Mouse (Mus musculus) small intestine, adult 2 months (tissue): ENCODE measurements around the gene Pex10. TPM values are rescaled to one million over a fixed set of nuclear protein-coding genes. Genes with fewer than 3 reads are reported as not detected.

Source experiments
- H3K27ac ChIP-seq: fragments of 200-500 bp; 2 replicates; pipeline ENCODE4 v1.5.1; 2012; ENCODE audit warnings: low read depth, low read length, control low read depth, inconsistent platforms; ENCODE audit not compliant: insufficient read depth
- H3K27me3 ChIP-seq: fragments of 200-500 bp; 2 replicates; pipeline ENCODE4 v1.6.1; 2012; ENCODE audit warnings: mild to moderate bottlenecking, moderate library complexity, low read length, inconsistent platforms; ENCODE audit not compliant: control insufficient read depth, insufficient read depth
- H3K36me3 ChIP-seq: fragments of 200-500 bp; 2 replicates; pipeline ENCODE4 v1.6.1; 2012; ENCODE audit warnings: mild to moderate bottlenecking, low read length, control low read depth, inconsistent platforms; ENCODE audit not compliant: control insufficient read depth, insufficient read depth
- H3K4me1 ChIP-seq: fragments of 200-500 bp; 2 replicates; pipeline ENCODE4 v1.6.1; 2012; ENCODE audit warnings: low read length, inconsistent platforms, mixed read lengths; ENCODE audit not compliant: control insufficient read depth, insufficient read depth, insufficient read length
- H3K4me3 ChIP-seq: fragments of 200-500 bp; 2 replicates; pipeline ENCODE4 v1.5.1; 2012; ENCODE audit warnings: low read depth, mild to moderate bottlenecking, control low read depth, inconsistent platforms, low read length, moderate library complexity
- CTCF ChIP-seq: fragments of 200-500 bp; IDR thresholded peaks from 2 replicates; pipeline ENCODE4 v1.5.1; 2012; ENCODE audit warnings: low read depth, mild to moderate bottlenecking, control low read depth, inconsistent platforms, low read length, moderate library complexity, mixed read lengths; ENCODE audit not compliant: insufficient replicate concordance, insufficient read length; ENCODE audit errors: extremely low read depth
- POLR2A ChIP-seq: fragments of 200-500 bp; IDR thresholded peaks from 2 replicates; pipeline ENCODE4 v1.6.1; 2012; ENCODE audit warnings: low read depth, mild to moderate bottlenecking, control low read depth, inconsistent platforms, low read length, moderate library complexity
- WGBS: fragments of 180-500 bp; shearing (Covaris S2); methylation state at CpG from one replicate; pipeline ENCODE4 v1.1.7; 2018; 5-methylcytosine and 5-hydroxymethylcytosine counted together
- polyA plus RNA-seq: library from polyadenylated mRNA; depleted of rRNA; stranded (reverse); fragments of >200 nt; gene quantifications from 2 replicates; pipeline ENCODE4 v1.2.3, GENCODE M21; 2012; rRNA removed

Pex10 gene
- 7.8 and 15.2 TPM in 2 replicates for polyA plus RNA-seq

DNA sequence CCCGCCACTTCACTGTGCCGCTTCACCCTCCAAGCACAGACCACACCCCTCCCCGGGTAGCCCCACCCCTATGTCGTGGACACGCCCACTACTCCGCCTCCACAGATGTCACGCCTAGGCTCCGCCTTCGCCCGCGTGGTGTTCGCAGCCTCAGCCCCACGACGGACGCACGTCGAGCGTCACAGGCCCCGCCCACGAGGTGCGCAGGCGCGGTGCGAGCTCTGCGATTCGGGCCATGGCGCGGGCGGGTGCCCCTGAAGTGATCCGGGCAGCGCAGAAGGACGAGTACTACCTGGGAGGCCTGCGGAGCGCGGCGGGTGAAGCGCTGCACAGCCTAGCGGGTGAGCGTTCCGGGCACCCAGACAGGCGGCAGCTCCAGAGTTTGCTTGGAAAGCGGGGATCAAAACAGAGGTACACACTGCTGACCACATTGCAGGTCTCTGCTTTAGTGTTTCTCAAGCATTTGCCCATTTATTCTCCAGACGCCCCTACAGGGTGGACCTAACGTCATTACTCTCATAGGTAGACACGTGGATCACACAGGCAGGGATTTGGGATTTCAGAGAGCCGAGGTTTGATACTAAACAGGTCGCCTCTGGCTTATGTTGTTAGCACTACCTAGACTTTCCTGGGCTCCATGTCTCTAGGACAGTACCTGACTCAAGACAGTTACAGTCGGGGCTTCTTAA, at the start of gene Pex10:
Gene Pex10 (plus strand): TSS at position 183 of the 689 bp plus-strand sequence.
- H3K4me3 ChIP-seq, result peak within 1 kb of the TSS; percentile 78
- H3K27me3 ChIP-seq, result no peaks in the 10 kb centered on the region
- H3K4me1 ChIP-seq, result peaks cover 9% of the 10 kb centered on the region
- H3K36me3 ChIP-seq, result peaks cover 22% of the 10 kb centered on the region
- peak within 1 kb of the TSS; percentile 62 for H3K27ac ChIP-seq
- WGBS, result under 1% methylated on average over 48 of the region's 48 CpGs
- TF ChIP-seq CTCF, result no peak
- peak; percentile 84 for TF ChIP-seq POLR2A

DNA sequence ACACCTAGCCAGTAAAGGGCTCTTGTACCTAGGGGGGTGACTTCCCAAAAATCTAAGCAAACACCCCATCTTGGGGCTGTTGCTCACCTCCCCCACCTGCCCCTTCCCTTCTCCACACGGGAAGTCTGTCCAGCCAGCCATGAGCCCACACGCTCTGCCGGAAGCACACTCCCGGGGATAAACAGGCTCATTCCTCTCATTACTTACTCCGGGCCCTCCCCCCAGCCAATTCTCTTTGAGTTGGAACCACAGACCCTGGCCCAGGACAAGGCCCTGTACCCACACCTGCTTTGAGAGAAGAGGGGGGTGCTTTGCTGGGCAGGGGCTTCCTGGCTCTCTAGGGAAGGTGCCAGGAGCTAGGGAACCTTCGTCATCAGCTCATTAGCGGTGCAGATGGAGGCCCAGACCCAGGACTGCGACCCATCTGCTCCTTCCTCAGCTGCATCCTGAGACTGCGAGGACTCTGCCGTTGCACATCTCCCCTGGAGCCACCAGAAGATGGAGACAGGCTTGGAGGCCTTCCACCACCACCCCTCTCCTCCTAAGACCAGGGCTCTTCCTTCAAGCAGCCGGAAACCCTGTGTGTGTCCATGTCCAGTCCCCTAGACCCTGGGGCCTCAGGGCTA, 49.5 kb upstream of the Pex10 start:
- Histone ChIP-seq H3K36me3 (no peaks in the 10 kb centered on the region), H3K27me3 (no peaks in the 10 kb centered on the region), H3K4me1 (peaks cover 5% of the 10 kb centered on the region), H3K27ac (no peak overlapping the region), H3K4me3 (no peak overlapping the region)
- TF ChIP-seq CTCF (no peak), POLR2A (no peak)
- 85% methylated on average over 11 of the region's 11 CpGs for WGBS

DNA sequence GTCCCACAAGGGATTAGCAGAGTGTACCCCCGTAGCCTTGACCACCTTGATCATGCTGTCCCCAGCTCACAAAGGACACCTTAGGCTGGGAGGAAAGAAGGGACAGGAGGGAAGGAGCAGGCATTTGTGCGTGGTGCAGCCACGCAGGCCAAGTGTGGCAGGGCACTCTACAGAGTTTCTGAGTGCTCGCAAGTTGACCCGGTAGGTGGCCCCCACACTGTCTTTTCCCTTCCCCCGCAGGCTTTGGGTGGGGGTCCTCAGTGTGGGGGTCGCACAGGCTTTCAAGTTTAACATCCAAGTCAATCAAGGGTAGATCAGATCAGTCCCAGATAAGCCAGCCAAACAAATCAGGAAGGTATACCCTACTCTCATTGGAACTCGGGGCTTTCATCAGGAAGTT, 48.8 kb upstream of the Pex10 start:
- Histone ChIP-seq H3K27me3 (no peaks in the 10 kb centered on the region), H3K27ac (no peak overlapping the region), H3K4me3 (no peak overlapping the region), H3K36me3 (no peaks in the 10 kb centered on the region), H3K4me1 (peaks cover 5% of the 10 kb centered on the region)
- no peak for TF ChIP-seq CTCF
- no peak for TF ChIP-seq POLR2A
- WGBS, result 84% methylated on average over 8 of the region's 8 CpGs

DNA sequence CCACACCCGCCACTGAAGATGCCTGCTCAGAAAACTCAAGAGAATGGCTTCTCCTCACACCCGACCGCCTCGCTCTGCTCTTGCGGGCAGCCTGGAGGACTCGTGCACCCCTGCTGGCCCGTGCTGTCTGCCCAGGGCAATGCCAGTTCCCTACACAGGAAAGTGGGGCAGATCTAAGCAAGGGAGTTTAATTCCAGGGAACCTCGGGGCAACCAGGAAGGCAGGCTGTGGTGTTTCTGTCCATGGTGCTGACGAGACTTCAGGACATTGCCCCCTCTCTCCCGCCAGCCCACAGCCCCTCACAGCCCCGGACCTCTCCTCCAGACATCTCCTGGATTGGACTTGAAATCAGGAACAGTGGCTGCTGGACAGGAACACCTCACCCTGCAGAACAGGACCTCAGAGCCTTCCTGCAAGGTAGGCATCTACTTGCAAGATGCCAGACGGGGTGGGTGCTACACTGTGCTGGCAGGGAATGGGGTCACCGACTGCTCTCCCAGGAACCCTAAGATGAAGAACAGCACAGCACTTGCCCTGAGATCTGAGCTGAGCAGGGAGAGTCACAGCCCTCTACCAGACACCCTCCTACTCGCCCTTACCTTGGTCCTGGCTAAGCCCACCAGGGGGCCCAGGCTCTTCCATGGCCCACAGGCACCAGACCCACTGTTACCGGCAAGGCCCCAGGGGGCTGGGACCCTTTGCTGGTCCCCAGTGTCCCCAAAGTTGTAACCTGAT, 48.0 kb upstream of the Pex10 start:
- 42% methylated on average over 15 of the region's 15 CpGs for WGBS
- no peaks in the 10 kb centered on the region for H3K27me3 ChIP-seq
- TF ChIP-seq POLR2A, result no peak
- TF ChIP-seq CTCF, result no peak

DNA sequence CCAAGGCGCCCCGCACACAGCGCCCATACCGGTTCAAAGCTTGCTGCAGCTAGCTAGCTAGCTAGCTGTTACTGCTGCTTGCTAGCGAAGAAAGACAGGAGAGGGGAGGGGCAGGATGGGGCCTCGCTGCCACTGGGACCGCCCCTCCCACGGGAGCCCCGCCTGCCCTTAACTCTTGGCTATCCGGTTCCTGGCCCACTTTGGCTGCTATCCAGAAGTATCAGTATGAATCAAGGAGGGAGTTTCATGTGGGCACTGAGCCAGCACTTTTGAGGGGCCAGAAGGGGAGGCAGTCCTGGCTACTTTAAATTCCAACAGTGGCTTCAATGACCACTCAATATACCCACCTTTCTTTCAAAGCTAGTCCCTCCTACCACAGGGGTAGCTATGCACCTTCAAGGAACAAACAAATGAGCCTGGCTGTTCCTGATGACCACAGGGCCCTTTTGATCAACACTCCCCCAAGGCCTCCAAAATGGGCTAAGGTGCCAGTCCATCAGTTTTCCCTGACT, 47.4 kb upstream of the Pex10 start:
- H3K4me1 ChIP-seq, result peaks cover 5% of the 10 kb centered on the region
- TF ChIP-seq POLR2A (no peak), CTCF (no peak)
- H3K36me3 ChIP-seq, result no peaks in the 10 kb centered on the region
- no peak overlapping the region for H3K27ac ChIP-seq
- H3K4me3 ChIP-seq, result no peak overlapping the region
- H3K27me3 ChIP-seq, result no peaks in the 10 kb centered on the region
- 7% methylated on average over 10 of the region's 10 CpGs for WGBS

More for the DNA sequence above, 48.0 kb upstream of the Pex10 start:
- Histone ChIP-seq H3K4me1 (peaks cover 5% of the 10 kb centered on the region), H3K4me3 (no peak overlapping the region), H3K27ac (no peak overlapping the region), H3K36me3 (no peaks in the 10 kb centered on the region)

DNA sequence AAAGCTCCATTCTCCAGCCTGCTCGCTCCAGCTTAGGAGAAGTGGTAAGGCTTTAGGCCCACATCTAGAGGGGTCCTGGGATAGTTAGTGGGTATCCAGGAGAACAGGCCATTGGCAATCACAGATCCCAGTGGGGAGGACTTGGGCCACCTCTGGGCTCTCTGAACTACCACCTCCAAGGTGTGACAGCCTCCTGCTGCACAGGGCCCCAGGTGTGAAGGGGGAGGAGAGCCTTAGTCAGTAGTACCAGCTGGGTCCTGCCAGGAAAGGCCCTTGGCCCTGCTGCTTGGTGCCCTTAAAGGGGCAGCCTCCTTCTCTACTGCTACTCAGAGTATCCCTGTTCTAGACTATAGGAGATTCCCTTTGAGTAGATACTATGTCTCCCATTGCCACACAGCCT, 46.7 kb upstream of the Pex10 start:
- Histone ChIP-seq H3K36me3 (no peaks in the 10 kb centered on the region), H3K27me3 (no peaks in the 10 kb centered on the region), H3K4me3 (no peak overlapping the region), H3K4me1 (peaks cover 5% of the 10 kb centered on the region), H3K27ac (no peak overlapping the region)
- 48% methylated on average over 1 of the region's 1 CpGs for WGBS
- TF ChIP-seq CTCF (no peak), POLR2A (no peak)

DNA sequence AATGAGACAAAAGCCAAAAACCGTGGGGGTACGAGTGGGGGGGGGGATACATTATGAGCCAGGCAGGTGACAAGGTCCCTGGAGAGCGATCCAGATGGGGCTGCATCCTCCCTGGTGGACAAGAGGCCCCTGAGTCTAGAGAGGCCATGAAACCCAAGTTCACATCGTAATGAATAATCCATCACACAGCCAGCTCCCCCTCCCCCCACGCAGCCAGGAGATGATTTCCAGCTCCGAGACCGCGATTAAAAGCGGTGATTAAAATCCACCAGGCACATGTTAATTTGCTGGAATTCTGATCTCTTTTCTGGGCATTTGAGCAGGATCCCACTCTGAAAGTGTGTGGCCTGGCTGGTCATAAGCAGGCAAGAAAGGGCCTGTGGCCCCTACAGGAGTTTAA, 46.0 kb upstream of the Pex10 start:
- TF ChIP-seq CTCF (no peak), POLR2A (no peak)
- Histone ChIP-seq H3K27ac (no peak overlapping the region), H3K4me1 (peaks cover 5% of the 10 kb centered on the region; the same call in 1 of the 2 replicates), H3K36me3 (no peaks in the 10 kb centered on the region), H3K4me3 (no peak overlapping the region), H3K27me3 (no peaks in the 10 kb centered on the region)
- 89% methylated on average over 9 of the region's 9 CpGs for WGBS
